Mouse (Mus musculus): ENCODE results near the gene Cebpe. TPM values are rescaled to one million over a fixed set of nuclear protein-coding genes. Genes with fewer than 3 reads are reported as not detected.
A peak's percentile ranks its signal among the peaks of the same experiment; 100 is the strongest.

Cebpe gene
- polyA plus RNA-seq, 1 experiment = 0.32 TPM

DNA sequence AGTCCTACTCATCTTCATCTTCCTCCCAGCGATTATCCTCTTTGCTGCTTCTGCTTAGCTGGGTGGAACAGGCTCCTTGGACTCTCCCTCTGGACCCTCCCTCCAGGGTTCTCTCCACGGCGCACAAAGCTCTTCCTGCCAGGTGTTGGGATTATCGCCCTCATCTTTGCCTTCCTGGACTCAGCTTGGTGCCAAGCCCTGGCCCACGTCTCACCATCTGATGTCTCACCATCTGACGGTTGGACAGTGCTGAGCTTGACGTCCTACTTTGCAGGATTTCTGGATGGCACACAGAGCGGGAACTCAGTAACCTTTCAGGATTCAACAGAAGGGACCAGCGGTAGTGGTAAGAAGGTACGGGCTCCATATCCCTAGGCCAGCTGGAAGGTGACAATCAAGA lies 9.7 kb upstream of the Cebpe start:
- Histone ChIP-seq H3K4me1 (ENCODE audit: control insufficient read depth, insufficient read depth, low read length) (no peaks in the 10 kb centered on the region), H3K27ac (ENCODE audit: control insufficient read depth, insufficient read depth, low read depth, low read length) (no peak overlapping the region), H3K36me3 (ENCODE audit: control insufficient read depth, insufficient read depth, low read length) (no peaks in the 10 kb centered on the region), H3K4me3 (ENCODE audit: control insufficient read depth, low read depth, low read length) (no peak overlapping the region), H3K27me3 (ENCODE audit: control insufficient read depth, insufficient read depth, low read length) (no peaks in the 10 kb centered on the region)
- TF ChIP-seq CTCF (IDR thresholded peaks at IDR 0.05; ENCODE audit: control insufficient read depth, insufficient read depth, insufficient replicate concordance, low read depth, low read length) (no peak), POLR2A (IDR thresholded peaks at IDR 0.05; ENCODE audit: control insufficient read depth, low read depth, low read length) (no peak)

DNA sequence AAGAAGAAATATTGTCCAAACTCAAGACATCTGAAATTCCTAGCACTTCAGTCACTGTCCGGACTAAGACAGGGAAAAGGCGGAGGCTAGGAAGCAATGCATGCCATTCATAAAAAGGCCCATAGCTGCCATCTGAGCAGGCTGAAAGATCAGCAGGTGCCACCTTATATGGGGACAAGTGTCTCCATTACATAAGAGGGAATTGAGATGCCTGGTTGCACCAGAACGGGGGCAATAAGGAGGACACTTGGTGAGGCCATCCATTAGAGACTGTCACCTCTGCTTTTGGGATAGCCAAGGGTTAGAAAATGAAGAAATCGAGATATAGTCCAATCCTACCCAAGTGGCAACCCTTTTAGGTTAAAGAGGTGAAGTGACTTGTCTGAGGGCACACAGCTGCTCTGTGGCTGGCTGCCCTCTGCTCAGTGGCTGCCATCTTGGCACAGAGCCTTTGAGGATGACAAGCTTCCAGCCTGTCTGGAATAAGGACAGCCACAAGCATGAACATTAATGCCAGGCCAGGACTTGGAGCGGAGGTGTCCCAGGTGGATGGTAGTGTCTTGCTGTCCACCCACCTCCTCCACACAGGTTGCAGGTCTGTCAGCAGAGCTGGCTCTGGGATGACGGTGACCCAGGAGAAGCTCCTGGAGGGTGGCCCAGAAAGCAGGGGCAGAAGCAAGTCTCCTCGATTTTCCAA lies 8.8 kb upstream of the Cebpe start:
- Histone ChIP-seq H3K27me3 (ENCODE audit: control insufficient read depth, insufficient read depth, low read length) (no peaks in the 10 kb centered on the region), H3K4me1 (ENCODE audit: control insufficient read depth, insufficient read depth, low read length) (no peaks in the 10 kb centered on the region), H3K27ac (ENCODE audit: control insufficient read depth, insufficient read depth, low read depth, low read length) (no peak overlapping the region), H3K4me3 (ENCODE audit: control insufficient read depth, low read depth, low read length) (no peak overlapping the region), H3K36me3 (ENCODE audit: control insufficient read depth, insufficient read depth, low read length) (no peaks in the 10 kb centered on the region)
- TF ChIP-seq POLR2A (IDR thresholded peaks at IDR 0.05; ENCODE audit: control insufficient read depth, low read depth, low read length) = no peak
- no peak for TF ChIP-seq CTCF (IDR thresholded peaks at IDR 0.05; ENCODE audit: control insufficient read depth, insufficient read depth, insufficient replicate concordance, low read depth, low read length)

DNA sequence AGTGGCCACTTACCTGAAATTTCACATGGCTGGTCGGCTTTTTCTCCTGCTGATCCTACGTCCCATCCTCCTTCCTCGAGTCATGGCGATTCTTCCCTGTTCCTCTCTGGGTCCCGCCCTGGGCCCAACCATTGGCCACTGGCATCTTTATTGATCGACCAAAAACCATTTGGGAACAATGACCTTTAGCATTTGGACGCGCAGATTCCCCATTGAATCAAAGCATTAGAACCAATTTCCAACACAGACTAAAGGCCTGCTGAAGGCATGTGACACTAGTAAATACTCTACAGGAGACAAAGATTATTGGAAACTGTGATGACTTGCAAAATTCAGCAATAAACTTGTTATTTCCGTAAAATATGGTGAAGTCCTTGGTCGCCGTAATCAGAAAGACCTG lies 8.1 kb upstream of the Cebpe start:
- H3K27ac ChIP-seq (ENCODE audit: control insufficient read depth, insufficient read depth, low read depth, low read length) = no peak overlapping the region
- no peaks in the 10 kb centered on the region for H3K27me3 ChIP-seq (ENCODE audit: control insufficient read depth, insufficient read depth, low read length)
- H3K36me3 ChIP-seq (ENCODE audit: control insufficient read depth, insufficient read depth, low read length) = no peaks in the 10 kb centered on the region
- H3K4me3 ChIP-seq (ENCODE audit: control insufficient read depth, low read depth, low read length) = no peak overlapping the region
- TF ChIP-seq POLR2A (IDR thresholded peaks at IDR 0.05; ENCODE audit: control insufficient read depth, low read depth, low read length) (no peak), CTCF (IDR thresholded peaks at IDR 0.05; ENCODE audit: control insufficient read depth, insufficient read depth, insufficient replicate concordance, low read depth, low read length) (no peak)
- no peaks in the 10 kb centered on the region for H3K4me1 ChIP-seq (ENCODE audit: control insufficient read depth, insufficient read depth, low read length)

DNA sequence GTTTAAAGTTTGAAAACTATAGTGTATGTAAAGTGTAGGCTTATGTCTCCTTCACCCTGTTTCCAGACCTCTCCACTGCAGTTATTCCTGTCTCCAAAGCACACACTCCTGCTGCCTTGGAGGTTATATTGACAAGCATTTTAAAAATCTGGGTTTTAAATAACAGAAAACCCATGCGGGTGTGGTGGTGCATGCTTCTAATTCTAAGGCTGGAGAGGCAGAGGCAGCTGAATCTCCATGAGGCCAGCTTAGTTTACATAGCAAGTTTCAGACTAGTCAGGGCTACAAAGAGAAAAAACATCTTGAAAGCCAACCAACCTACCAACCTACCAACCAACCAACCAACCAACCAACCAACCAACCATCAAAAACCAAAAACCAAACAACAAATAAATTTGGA lies 3.4 kb upstream of the Cebpe start:
- peaks cover 17% of the 10 kb centered on the region for H3K4me1 ChIP-seq (ENCODE audit: control insufficient read depth, insufficient read depth, low read length)
- H3K36me3 ChIP-seq (ENCODE audit: control insufficient read depth, insufficient read depth, low read length) = no peaks in the 10 kb centered on the region
- no peak overlapping the region for H3K4me3 ChIP-seq (ENCODE audit: control insufficient read depth, low read depth, low read length)
- H3K27ac ChIP-seq (ENCODE audit: control insufficient read depth, insufficient read depth, low read depth, low read length) = no peak overlapping the region
- no peak for TF ChIP-seq POLR2A (IDR thresholded peaks at IDR 0.05; ENCODE audit: control insufficient read depth, low read depth, low read length)
- TF ChIP-seq CTCF (IDR thresholded peaks at IDR 0.05; ENCODE audit: control insufficient read depth, insufficient read depth, insufficient replicate concordance, low read depth, low read length) = no peak
- H3K27me3 ChIP-seq (ENCODE audit: control insufficient read depth, insufficient read depth, low read length) = no peaks in the 10 kb centered on the region

DNA sequence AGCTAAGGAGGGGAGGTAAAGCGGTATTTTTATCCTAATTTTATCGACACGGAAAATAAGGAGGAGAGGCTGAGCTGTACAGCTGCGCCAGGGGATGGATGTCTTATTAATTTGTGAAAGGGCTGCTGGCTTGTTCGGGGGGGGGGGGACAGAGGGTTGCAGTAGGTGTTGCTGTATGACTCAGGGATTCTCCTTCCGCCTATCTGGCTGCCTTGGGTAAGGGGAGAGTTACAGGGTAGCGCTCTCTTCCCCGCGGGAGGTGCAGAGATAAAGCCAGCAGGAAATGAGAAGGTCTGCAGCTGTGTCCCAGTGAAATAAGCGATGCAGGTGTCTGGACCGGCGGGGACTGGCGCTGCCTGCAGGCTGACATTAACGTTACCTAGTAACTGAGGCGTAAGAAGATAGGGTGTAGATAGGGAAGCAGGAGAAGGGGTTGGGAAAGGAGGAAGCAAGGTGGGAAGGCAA lies 2.7 kb upstream of the Cebpe start:
- no peak overlapping the region for H3K27ac ChIP-seq (ENCODE audit: control insufficient read depth, insufficient read depth, low read depth, low read length)
- H3K36me3 ChIP-seq (ENCODE audit: control insufficient read depth, insufficient read depth, low read length) = no peaks in the 10 kb centered on the region
- H3K4me1 ChIP-seq (ENCODE audit: control insufficient read depth, insufficient read depth, low read length) = peaks cover 17% of the 10 kb centered on the region
- no peak overlapping the region for H3K4me3 ChIP-seq (ENCODE audit: control insufficient read depth, low read depth, low read length)
- TF ChIP-seq POLR2A (IDR thresholded peaks at IDR 0.05; ENCODE audit: control insufficient read depth, low read depth, low read length) (no peak), CTCF (IDR thresholded peaks at IDR 0.05; ENCODE audit: control insufficient read depth, insufficient read depth, insufficient replicate concordance, low read depth, low read length) (no peak)
- H3K27me3 ChIP-seq (ENCODE audit: control insufficient read depth, insufficient read depth, low read length) = no peaks in the 10 kb centered on the region

DNA sequence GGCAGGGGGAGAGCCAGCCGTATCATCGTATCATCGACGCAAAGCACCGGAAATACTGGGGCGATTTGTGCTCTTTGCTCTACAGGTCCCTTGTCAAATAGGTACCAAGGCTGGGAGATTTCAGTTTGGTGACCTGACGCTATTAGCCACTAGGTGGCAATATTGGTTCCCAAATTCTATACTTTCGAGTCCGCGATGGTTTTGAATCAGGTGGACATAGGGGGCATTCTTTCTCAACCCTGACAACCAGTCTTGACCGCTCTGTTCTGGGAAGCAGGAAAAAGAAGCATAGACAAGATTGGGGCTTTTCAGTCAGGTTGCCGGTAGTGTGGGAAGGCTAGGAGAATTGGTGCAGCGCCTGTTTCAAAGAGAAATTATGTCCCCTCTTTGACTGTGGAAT lies 2.1 kb upstream of the Cebpe start:
- H3K4me1 ChIP-seq (ENCODE audit: control insufficient read depth, insufficient read depth, low read length) = peaks cover 17% of the 10 kb centered on the region
- no peak overlapping the region; the same call in 1 of the 2 replicates for H3K4me3 ChIP-seq (ENCODE audit: control insufficient read depth, low read depth, low read length)
- no peaks in the 10 kb centered on the region for H3K36me3 ChIP-seq (ENCODE audit: control insufficient read depth, insufficient read depth, low read length)
- H3K27me3 ChIP-seq (ENCODE audit: control insufficient read depth, insufficient read depth, low read length) = no peaks in the 10 kb centered on the region
- no peak overlapping the region for H3K27ac ChIP-seq (ENCODE audit: control insufficient read depth, insufficient read depth, low read depth, low read length)
- TF ChIP-seq CTCF (IDR thresholded peaks at IDR 0.05; ENCODE audit: control insufficient read depth, insufficient read depth, insufficient replicate concordance, low read depth, low read length) (no peak), POLR2A (IDR thresholded peaks at IDR 0.05; ENCODE audit: control insufficient read depth, low read depth, low read length) (no peak)

DNA sequence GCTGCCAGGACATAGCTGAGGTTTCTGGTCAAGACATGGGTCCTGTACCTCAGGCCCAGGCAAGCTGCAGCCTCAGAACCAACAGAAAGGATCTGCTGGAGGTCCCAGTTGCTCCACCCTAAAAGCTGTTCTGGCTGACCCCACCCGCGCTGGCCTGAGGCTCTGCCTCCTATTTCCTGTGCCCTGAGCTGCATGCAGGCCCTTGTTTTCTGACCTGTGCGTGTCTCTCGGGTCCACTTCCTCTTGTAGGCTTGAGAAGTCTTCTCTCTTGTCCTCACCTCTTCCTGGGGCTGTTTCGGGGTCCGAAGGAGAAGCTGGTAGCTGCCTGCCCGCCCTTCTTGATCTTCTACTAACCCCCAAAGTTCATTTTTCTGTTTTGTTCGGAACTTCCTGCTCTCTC lies 887 bp upstream of the Cebpe start:
- H3K4me1 ChIP-seq (ENCODE audit: control insufficient read depth, insufficient read depth, low read length) = peaks cover 17% of the 10 kb centered on the region
- peak overlapping the region; percentile 16; the same call in 1 of the 2 replicates for H3K27ac ChIP-seq (ENCODE audit: control insufficient read depth, insufficient read depth, low read depth, low read length)
- TF ChIP-seq POLR2A (IDR thresholded peaks at IDR 0.05; ENCODE audit: control insufficient read depth, low read depth, low read length) (no peak), CTCF (IDR thresholded peaks at IDR 0.05; ENCODE audit: control insufficient read depth, insufficient read depth, insufficient replicate concordance, low read depth, low read length) (no peak)
- H3K4me3 ChIP-seq (ENCODE audit: control insufficient read depth, low read depth, low read length) = no peak overlapping the region
- no peaks in the 10 kb centered on the region for H3K36me3 ChIP-seq (ENCODE audit: control insufficient read depth, insufficient read depth, low read length)
- no peaks in the 10 kb centered on the region for H3K27me3 ChIP-seq (ENCODE audit: control insufficient read depth, insufficient read depth, low read length)

Data from testis, adult 2 months (tissue).